Mouse (Mus musculus) embryonic facial prominence, embryonic 11.5 days (tissue): ENCODE measurements around the gene Kif16b. TPM values are rescaled to one million over a fixed set of nuclear protein-coding genes. Genes with fewer than 3 reads are reported as not detected.

Source experiments
- ATAC-seq: fragments of 200-750 bp; cut with Nextera tagmentation; replicated peaks from 2 replicates; pipeline ENCODE4 v1.8.0; 2017; ENCODE audit warnings: low read depth; ENCODE audit not compliant: insufficient number of reproducible peaks, low FRiP score, low TSS enrichment
- DNase-seq: peaks from one replicate; pipeline ENCODE4 v3.0.0-alpha.2; 2015; ENCODE audit warnings: low spot score
- H3K27ac ChIP-seq: fragments of 300-500 bp; sonication (generic); replicated peaks from 2 replicates; pipeline ENCODE4 v1.5.1; 2014; ENCODE audit warnings: mild to moderate bottlenecking, low read depth, low read length, control low read depth
- H3K27me3 ChIP-seq: fragments of 300-500 bp; sonication (generic); 2 replicates; pipeline ENCODE4 v1.6.1; 2014; ENCODE audit warnings: mild to moderate bottlenecking, low read length, moderate library complexity, mixed read lengths; ENCODE audit not compliant: control insufficient read depth, insufficient read depth
- H3K36me3 ChIP-seq: fragments of 300-500 bp; sonication (generic); replicated peaks from 2 replicates; pipeline ENCODE4 v1.6.1; 2014; ENCODE audit warnings: low read depth, mild to moderate bottlenecking, low read length, moderate library complexity, mixed read lengths; ENCODE audit not compliant: control insufficient read depth, insufficient read depth
- H3K4me1 ChIP-seq: fragments of 300-500 bp; sonication (generic); 2 replicates; pipeline ENCODE4 v1.6.1; 2014; ENCODE audit warnings: low read length, mixed read lengths; ENCODE audit not compliant: control insufficient read depth, insufficient read depth
- H3K4me2 ChIP-seq: fragments of 300-500 bp; sonication (generic); 2 replicates; pipeline ENCODE4 v1.6.1; 2014; ENCODE audit warnings: low read depth, mild to moderate bottlenecking, control low read depth, low read length, moderate library complexity
- H3K4me3 ChIP-seq: fragments of 300-500 bp; sonication (generic); 2 replicates; pipeline ENCODE4 v1.5.1; 2014; ENCODE audit warnings: low read depth, low read length, control low read depth
- H3K9ac ChIP-seq: fragments of 300-500 bp; sonication (generic); replicated peaks from 2 replicates; pipeline ENCODE4 v1.6.1; 2014; ENCODE audit warnings: mild to moderate bottlenecking, control low read depth, low read length
- H3K9me3 ChIP-seq: fragments of 300-500 bp; sonication (generic); replicated peaks from 2 replicates; pipeline ENCODE4 v1.6.1; 2016; ENCODE audit warnings: mild to moderate bottlenecking, low read length, inconsistent platforms, mixed read lengths; ENCODE audit not compliant: control insufficient read depth
- WGBS: fragments of 180-500 bp; shearing (Covaris S2); extraction: QIAGEN DNeasy Blood & Tissue Kit; methylation state at CpG from one replicate; pipeline ENCODE4 v1.1.7; 2014; 5-methylcytosine and 5-hydroxymethylcytosine counted together
- polyA plus RNA-seq: library from polyadenylated mRNA; unstranded; fragments of >200 nt; fragmentation: Nextera tagmentation; extraction: Ambion mirVana; gene quantifications from 2 replicates; pipeline ENCODE4 v1.2.1, GENCODE M21; 2014

Gene Kif16b
- polyA plus RNA-seq, 1 experiment from 2014 or later = 10.4 TPM

DNA sequence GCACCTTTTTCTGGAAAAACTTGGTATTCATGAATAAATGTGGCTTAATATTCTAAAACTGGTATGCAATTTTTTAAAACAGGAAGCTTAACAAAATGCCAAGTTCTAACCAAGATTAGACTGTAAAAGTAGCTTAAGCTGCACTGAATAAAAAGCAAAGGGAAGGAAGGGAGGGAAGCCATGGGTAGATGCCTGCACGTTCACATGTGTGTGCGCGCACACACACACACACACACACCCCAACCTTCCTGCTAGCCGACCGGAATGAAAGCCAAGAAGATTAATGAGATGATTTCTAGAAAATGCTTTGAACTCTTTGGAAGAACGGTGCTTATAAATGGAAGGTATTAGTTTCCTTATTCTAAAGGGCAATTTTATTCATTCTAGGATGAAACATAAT, 104.0 kb downstream of the Kif16b start:
- no peak overlapping the region for H3K9ac ChIP-seq
- WGBS = 74% methylated on average over 6 of the region's 6 CpGs
- no peaks in the 10 kb centered on the region for H3K36me3 ChIP-seq
- H3K9me3 ChIP-seq = no peaks in the 10 kb centered on the region
- H3K4me2 ChIP-seq = no peak overlapping the region
- H3K4me1 ChIP-seq = no peaks in the 10 kb centered on the region
- no peaks in the 10 kb centered on the region for H3K27me3 ChIP-seq
- H3K27ac ChIP-seq = no peak overlapping the region
- H3K4me3 ChIP-seq = no peak overlapping the region
- ATAC-seq (no peak), DNase-seq (no peak)

DNA sequence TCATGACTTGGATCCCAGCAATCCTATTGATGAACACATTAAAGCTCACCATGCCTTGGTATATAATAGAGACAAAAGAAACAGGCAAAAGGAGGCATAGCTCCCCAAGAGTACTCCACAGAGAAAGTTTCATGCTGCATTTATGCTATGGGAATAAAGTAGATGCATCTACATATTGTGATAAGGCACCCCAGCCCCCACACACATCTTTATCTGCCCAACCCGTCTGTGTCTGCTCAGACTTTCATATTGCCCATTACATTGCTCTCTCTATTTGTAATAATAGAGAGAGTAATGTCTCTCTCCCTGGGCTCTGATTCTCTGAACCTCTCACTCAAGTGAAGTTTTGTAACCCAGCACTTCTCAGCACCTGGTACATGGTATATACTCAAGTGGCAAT, 126.0 kb downstream of the Kif16b start:
- Histone ChIP-seq H3K27me3 (no peaks in the 10 kb centered on the region), H3K36me3 (no peaks in the 10 kb centered on the region), H3K4me1 (no peaks in the 10 kb centered on the region), H3K9ac (no peak overlapping the region), H3K4me3 (no peak overlapping the region), H3K4me2 (no peak overlapping the region), H3K27ac (no peak overlapping the region), H3K9me3 (no peaks in the 10 kb centered on the region)
- no peak for DNase-seq
- no peak for ATAC-seq
- 88% methylated on average over 1 of the region's 1 CpGs for WGBS

DNA sequence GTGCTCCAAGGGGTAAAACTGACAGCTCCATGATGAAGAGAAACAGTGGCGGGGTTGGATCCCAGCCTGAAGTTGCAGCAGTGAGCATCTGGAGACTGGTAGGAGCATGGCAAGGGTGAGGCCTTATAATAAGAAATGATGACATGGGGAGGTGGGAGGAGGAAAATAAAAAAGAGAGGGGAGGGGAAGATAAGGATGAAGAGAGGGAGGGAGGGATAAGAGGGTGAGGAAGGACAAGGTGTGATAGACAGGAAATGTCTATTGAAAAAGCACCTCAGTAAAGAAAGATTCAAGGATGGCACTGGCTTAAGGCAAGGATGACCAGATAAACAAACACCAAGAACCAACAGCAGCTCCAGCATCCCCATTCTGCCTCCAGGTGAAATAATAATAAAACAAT, 126.6 kb downstream of the Kif16b start:
- ATAC-seq (no peak), DNase-seq (no peak)
- no peak overlapping the region for H3K9ac ChIP-seq
- H3K4me2 ChIP-seq = no peak overlapping the region
- H3K27me3 ChIP-seq = no peaks in the 10 kb centered on the region
- no peaks in the 10 kb centered on the region for H3K9me3 ChIP-seq
- no peaks in the 10 kb centered on the region for H3K4me1 ChIP-seq
- WGBS = 64% methylated on average over 1 of the region's 1 CpGs
- H3K4me3 ChIP-seq = no peak overlapping the region
- H3K27ac ChIP-seq = no peak overlapping the region
- no peaks in the 10 kb centered on the region for H3K36me3 ChIP-seq

DNA sequence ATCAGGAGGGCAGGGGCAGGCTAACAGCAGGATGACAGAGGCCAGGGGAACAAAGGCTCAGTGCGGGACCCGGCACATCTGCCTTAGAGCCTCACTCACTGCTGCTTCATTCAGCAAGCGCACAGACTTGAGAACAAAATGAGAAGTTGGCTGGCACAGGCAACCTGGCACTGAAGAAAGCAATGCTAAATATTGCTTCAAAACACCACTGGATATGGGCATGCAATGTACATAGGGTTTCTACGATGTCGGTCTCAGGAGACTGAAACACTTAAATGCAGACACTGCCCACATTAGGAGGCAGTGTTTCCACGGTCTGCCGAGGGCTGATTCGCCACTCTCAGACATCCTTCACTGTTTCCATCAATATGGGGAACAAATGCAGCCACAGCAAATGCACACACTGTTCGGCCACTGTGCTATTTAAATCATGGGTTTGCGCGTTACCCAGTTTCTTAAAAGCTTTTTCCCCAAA, 131.6 kb downstream of the Kif16b start:
- no peak overlapping the region for H3K9ac ChIP-seq
- no peak overlapping the region for H3K27ac ChIP-seq
- 76% methylated on average over 11 of the region's 11 CpGs for WGBS
- no peaks in the 10 kb centered on the region for H3K4me1 ChIP-seq
- no peak overlapping the region for H3K4me2 ChIP-seq
- no peaks in the 10 kb centered on the region for H3K36me3 ChIP-seq
- H3K4me3 ChIP-seq = no peak overlapping the region
- no peak for ATAC-seq
- no peaks in the 10 kb centered on the region for H3K27me3 ChIP-seq
- no peaks in the 10 kb centered on the region for H3K9me3 ChIP-seq
- no peak for DNase-seq

DNA sequence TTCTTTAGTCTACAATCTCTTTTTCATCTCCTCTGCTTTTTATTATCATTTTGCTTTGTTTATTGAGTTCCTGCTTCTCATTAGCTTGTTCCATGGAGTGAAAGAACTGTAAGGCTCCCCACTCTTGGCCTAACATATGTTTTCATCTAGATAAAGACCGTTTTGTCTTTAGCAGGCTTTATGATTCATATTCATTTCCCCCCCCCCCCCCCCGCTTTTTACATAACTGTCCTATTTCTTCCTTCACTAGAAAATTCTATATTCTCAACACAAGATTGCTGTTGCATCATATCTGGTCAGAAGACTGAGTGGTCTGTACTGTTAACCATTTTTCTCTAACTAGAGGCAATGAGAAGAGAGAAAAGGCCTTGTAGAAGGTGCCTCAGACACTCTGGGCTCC, 137.1 kb downstream of the Kif16b start:
- no peak for DNase-seq
- Histone ChIP-seq H3K27me3 (no peaks in the 10 kb centered on the region), H3K4me2 (no peak overlapping the region), H3K36me3 (no peaks in the 10 kb centered on the region), H3K9ac (no peak overlapping the region), H3K27ac (no peak overlapping the region), H3K9me3 (no peaks in the 10 kb centered on the region), H3K4me3 (no peak overlapping the region), H3K4me1 (no peaks in the 10 kb centered on the region)
- ATAC-seq = no peak
- 63% methylated on average over 1 of the region's 2 CpGs for WGBS

DNA sequence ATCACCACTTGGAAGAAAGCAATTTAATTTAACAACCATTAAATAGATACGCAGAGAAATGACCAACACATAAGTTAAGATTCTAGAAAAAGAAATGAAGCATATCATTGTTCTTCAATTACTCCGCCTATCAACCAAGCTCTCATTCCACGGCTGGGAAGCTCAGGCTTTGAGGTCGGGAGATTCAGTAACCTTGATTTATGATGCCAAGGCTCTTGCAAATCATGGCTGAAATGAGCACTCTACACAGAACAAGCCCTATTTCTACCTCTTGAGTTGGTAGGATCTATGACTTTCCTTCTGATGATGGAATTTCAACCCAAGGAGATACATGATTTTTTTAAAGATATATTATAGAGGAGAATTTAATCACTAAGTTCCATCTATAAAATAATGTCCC, 140.5 kb downstream of the Kif16b start:
- WGBS = 86% methylated on average over 4 of the region's 4 CpGs
- Histone ChIP-seq H3K9ac (no peak overlapping the region), H3K4me2 (no peak overlapping the region), H3K4me1 (no peaks in the 10 kb centered on the region), H3K27me3 (no peaks in the 10 kb centered on the region), H3K36me3 (no peaks in the 10 kb centered on the region), H3K9me3 (no peaks in the 10 kb centered on the region), H3K4me3 (no peak overlapping the region), H3K27ac (no peak overlapping the region)
- no peak for DNase-seq
- ATAC-seq = no peak

DNA sequence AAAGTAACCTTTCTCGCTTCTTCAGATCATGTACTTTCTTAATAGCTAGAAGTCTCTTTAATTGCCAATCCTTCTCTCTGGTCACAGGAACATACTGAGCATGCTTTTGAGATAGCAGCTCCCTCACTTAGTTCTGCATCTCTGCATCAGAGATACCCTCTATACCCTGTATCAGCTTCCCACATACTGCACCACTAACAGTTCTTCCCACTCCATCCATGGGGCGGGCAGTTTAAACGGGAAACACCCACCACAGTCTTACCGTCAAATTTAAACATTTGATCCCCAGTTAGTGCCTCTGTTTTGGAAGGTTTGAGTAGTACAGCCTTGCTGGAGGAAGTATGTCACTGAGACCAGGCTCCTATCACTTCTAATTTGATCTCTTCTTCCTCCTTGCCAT, 142.1 kb downstream of the Kif16b start:
- Histone ChIP-seq H3K4me3 (no peak overlapping the region), H3K27ac (no peak overlapping the region), H3K36me3 (no peaks in the 10 kb centered on the region), H3K9ac (no peak overlapping the region), H3K9me3 (no peaks in the 10 kb centered on the region), H3K27me3 (no peaks in the 10 kb centered on the region), H3K4me1 (no peaks in the 10 kb centered on the region), H3K4me2 (no peak overlapping the region)
- ATAC-seq = no peak
- DNase-seq = no peak
- 89% methylated on average over 4 of the region's 4 CpGs for WGBS

DNA sequence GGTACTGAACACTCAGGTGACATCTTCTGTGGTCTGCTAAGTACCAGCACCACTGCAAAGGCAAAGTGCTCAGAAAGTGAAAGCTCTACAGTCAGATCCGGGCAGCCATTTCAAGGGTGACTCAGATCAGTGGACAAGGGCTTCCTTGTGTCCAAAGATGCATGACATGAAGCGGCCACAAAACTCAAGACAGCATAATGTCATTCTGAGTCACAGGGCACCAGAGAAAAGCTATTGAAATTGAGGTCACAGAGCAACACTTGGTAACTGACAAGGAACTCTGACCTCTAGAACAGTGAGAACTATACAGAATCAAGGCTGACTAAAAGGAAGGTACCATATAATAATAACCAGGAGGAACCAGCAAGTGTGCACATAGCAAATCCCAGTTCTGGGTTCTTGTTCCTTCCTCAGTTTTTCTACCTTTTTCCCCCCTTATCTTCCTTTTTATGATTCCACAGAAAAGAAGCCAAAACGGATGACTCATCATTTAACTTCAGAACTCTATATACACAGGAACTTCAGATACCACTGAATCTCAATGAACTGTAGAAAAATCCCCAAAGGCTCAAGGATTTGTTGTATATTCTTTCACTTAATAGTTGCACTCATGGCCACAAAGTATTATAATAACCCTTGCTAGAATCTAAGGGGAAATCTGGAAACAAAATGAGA, 143.1 kb downstream of the Kif16b start:
- DNase-seq (no peak), ATAC-seq (no peak)
- no peak overlapping the region for H3K27ac ChIP-seq
- H3K9me3 ChIP-seq = no peaks in the 10 kb centered on the region
- no peaks in the 10 kb centered on the region for H3K27me3 ChIP-seq
- H3K9ac ChIP-seq = no peak overlapping the region
- no peak overlapping the region for H3K4me2 ChIP-seq
- no peaks in the 10 kb centered on the region for H3K4me1 ChIP-seq
- H3K36me3 ChIP-seq = no peaks in the 10 kb centered on the region
- no peak overlapping the region for H3K4me3 ChIP-seq
- 85% methylated on average over 3 of the region's 3 CpGs for WGBS
